Mouse (Mus musculus) megakaryocyte progenitor cell, adult 5-6 weeks (primary cell): ENCODE results near the gene Klhl29. TPM values are rescaled to one million over a fixed set of nuclear protein-coding genes. Genes with fewer than 3 reads are reported as not detected.

Experiments used
- ATAC-seq: replicated peaks from 2 replicates; pipeline ENCODE4 v1.8.0; 2016; ENCODE audit warnings: mild to moderate bottlenecking, moderate TSS enrichment, inconsistent platforms; ENCODE audit not compliant: poor library complexity
- total RNA-seq, 2 experiments: library from RNA; stranded (forward) in 1 of 2; stranded (reverse) in 1 of 2; fragments of 157-497, 149-512 nt in 1 of 2; fragments of 200-1000 nt in 1 of 2; gene quantifications; 2 replicates each; pipeline versions ENCODE4 v1.2.3 to v1.2.4; 2015 to 2017

Gene Klhl29
- total RNA-seq, 2 experiments from 2014 or later, result not detected

DNA sequence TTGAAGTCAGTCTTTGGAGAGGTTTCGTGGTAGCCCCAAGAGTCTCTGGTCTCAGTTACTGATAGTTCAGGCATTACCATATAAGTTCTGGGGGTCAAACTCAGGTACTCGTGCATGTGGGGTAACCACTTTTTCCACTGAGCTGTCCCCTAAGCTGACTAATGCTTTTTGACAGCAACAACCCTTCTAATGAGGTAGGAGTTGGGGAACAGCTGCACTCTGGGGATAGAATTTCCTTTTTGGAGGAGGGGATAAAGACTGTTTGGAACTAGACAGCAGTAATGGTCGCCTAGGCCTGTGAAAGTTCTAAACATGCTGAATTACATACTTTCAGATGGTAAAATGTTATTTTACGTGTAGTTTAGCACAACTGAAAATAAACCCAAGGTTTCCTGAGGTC is 184.3 kb downstream of the Klhl29 start:
- ATAC-seq, result no peak

DNA sequence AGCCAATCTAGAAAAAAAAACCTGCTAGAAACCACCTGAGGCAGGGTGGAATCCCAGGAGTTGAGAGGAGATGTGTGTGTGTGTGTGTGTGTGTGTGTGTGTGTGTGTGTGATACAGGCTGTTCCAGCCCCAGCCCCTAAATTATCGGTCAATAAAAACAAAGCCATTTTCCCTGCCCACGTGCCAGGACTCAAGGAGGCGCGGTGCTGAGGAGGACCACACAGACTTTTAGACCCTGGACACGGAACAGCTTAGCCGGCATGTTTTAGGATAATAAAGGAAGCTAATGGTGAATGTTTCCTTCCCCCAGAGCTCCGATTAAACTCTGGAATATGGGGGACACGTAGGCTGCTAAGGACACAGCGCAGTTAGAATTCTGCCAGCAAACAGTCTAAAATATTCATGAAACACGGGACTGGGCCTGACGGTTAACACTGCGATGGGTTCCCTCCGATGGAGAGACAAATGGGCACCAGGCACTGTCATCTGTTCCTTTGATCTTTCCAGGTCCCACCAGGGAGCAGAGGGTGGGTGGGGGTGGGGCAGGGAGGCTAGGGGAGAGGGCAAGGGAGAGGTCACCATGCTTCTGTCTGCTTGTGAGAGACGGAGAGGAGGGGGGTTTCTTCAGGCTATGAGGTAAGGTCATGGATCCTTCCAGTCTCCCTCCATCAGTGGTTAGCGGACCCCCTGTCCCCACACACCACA is 185.9 kb downstream of the Klhl29 start:
- ATAC-seq, result no peak

DNA sequence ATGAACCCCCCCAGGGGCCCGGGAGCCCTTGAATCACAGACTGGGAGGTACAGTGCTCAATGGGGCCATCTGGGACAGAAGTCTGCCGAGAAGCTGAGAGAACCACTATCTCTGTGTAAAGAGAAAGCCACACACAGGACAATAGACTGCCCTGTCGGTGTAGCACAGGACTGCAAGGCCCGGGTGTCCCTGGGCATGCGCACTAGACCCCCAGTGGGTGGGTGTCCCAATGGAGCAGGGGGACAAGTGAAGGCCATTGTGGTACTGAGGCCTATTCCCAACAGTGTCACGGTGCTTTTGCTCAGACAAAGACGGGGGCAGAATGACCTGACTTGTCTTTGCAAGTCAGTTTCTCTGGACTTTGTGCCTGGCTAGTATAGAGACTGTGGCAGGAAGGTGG is 186.6 kb downstream of the Klhl29 start:
- no peak for ATAC-seq

DNA sequence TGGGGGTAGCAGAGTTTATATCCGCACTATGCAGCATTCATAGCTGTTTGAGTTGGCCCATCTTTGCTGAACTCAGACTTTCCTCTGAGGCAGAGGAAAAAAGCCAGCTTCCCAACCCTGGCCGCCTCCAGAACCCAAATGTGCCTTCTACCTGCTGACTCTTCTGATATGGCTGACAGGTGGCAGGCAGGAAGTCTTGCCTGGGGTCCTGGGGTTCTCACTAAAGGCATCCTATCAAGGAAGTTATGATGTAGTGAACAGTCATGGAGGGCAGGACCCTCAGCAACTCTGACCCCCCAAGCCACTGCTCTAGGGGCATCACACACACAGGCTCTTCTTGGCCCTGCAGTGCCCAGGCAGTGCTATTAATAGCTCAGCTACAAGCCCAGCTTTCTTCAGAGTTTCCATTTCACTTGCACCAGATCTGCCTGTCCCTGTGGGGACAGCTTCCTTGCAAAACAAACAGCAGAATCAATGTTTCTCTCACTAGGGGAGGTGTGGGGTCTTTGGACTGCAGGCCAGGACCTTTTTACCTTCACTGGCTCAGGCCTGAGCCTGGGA is 187.6 kb downstream of the Klhl29 start:
- no peak for ATAC-seq

DNA sequence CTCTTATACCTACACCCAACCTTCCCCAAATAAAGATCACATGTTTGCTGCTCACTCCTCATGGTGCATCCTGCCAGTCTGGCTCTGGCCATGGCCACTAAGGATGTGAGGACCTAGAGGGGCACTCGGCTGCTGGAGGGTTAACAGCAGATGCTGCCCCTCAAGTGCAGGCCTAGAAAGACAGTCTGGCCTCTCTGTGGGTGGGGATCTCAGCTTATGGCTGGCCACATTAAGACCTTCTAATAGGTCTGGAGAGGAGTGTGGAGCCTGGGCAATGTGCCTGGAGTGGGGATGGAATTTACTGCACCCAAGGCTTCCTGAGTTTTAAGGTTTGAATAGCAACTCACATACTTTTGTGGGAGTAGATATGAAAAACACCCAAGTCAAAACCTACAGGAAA is 188.8 kb downstream of the Klhl29 start:
- ATAC-seq, result no peak

DNA sequence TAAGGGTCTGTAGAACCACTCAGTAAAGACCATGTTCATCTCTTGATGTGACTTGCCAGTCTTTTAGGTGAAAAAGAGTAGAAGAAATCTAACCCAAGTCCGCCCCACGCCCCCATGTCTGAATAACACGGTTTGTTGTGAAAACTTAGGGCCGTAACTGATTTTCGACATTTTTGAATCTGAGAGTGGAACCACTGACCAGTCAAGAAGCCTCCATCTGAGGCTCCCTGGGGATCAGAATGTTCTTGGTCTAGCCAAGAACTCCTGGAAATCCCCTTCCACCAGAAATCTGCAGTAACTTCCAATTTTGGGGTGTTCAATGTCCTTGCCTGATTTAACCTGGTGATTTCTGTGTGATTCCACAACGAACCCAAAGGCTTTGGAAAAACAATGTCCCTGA is 189.9 kb downstream of the Klhl29 start:
- no peak for ATAC-seq

DNA sequence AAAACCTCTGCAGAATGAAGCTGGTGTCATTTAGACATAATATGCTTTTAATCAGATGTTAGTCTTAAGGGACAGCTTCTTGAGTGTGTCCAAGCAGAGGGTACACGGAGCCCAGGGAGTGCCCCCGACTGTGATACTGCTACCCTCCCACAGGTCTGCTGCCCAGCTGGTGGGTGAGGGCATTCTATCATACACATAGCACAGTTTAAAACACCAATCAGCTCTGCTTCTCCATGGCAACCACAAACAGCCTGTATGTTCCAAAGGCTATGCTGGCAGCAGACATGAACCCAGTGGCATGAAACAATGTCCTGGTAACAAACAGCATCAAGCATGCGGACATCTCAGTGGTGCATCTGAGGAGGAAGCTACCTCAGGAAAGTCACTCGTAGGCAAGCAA is 192.9 kb downstream of the Klhl29 start:
- no peak for ATAC-seq

DNA sequence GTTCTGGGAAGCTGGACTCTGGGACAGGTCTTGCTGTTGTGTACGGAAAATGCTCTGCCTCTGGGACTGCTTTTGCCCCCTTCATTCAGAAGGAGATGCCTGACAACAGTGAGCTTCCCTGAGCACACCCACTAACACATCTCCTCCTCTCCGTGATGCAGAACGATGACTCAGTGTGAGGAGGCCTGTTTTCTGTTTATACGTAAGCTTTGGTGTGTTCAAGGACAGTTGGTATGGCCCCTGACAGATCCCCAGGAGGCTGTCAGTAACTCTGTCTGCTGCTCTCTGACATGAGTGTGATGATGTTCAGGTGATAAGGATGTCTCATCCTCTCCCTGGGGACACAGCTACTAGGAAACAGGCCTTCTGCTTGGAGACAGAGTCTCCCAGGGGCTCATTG is 193.3 kb downstream of the Klhl29 start:
- ATAC-seq, result no peak

DNA sequence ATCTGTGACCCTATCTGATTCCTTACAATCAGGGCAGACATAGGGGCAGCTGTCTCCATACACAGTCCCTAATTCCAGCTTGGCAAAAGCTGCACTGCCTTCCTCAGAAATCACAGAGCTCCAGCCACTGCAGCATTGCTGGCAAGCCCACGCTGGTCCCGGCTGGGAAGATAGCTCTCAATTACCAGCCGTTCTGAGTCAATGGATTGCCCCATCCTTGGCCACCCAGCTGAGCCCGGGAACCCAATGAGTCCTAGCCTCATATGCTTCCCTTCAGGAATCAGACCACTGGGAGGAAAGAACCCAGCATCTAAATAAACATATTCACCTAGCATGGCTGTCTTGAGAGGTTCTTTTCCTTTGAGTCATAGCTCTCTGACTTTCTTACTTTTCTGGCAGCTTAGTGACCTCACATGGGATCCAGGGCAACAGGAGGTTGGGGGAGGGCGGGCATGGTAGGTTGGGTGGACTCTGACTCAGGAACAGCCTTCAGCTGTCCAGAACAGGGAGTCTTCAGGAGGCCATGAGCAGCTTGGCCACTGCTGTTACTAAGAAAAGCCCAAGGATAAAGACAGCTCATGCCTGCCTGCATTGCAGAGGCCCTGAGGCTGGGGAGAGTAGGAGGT is 198.7 kb downstream of the Klhl29 start:
- no peak for ATAC-seq

DNA sequence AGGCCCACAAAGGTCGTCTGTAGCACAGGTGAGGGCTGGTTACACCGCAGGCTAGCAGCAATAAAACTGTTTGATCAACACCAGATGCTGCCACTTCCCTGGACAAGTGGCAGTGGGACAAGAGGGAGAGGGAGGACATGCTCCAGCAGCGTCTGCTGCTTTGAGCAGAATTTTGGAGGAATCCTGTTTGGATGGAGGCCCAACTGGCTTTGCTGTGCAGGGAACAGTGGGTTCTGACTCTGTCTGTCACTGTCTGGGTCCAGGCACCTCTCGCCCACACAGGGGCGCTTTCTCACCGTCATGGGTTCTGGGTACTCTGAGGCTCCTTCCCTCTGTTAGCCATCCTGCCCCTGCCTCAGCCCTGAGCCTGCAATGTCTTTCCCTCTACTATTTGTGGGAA is 209.3 kb downstream of the Klhl29 start:
- ATAC-seq, result no peak

DNA sequence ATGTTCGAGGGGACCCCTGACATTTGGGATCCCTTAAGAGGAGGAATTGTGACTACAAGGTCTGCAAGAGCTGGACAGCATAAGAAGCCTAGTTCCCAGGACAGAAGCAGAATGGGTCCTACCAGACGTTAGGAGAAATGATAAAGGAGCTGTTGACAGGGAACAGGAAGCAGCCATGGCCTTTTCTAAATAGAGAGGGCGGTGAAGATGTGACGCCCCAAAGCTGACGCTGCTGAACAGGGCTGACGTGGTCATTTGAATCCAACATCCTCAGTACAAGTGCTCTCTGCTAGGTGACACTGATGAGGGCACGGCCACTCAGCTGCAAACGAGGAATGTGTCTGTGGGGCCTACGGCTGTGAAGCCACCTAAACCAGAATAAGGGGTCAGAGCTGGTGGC is 210.1 kb downstream of the Klhl29 start:
- no peak for ATAC-seq

DNA sequence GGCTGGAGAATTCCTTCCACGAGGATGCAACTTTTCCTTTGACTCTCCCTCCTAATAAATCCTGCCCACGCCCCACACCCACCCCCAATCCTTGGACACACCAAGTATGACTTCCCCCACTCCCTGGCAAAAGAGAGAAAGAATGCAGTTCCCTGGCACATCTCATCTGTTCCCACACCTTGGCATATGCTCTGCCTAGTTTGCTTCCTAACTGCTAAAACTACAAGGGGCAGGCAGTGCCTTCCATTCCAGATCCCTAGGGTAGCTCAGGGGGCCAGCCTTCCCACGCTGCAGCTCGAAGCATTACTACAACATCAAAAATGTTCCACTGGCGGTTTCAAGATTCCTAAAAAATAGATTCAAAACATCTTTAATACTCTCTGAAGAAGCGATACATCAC is 212.8 kb downstream of the Klhl29 start:
- no peak for ATAC-seq

DNA sequence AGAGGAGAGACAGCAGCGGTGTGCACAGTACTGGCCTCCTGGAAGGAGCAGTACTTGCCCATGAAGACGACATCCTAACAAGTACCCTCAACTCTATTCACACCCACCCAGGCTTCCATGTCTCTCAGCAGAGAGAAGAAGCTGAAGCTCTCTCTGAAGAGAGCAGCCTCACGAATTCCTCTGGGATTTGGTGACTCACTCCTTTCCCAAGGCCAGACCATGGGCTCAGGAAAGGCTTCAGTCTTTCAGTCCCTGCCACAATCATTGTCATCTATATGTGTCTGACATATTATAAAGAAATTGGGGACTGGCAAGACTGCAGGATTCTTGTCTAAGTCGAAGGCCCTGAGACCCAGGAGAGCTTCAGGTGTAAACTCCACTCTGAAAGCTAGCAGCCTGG is 213.9 kb downstream of the Klhl29 start:
- ATAC-seq, result no peak

DNA sequence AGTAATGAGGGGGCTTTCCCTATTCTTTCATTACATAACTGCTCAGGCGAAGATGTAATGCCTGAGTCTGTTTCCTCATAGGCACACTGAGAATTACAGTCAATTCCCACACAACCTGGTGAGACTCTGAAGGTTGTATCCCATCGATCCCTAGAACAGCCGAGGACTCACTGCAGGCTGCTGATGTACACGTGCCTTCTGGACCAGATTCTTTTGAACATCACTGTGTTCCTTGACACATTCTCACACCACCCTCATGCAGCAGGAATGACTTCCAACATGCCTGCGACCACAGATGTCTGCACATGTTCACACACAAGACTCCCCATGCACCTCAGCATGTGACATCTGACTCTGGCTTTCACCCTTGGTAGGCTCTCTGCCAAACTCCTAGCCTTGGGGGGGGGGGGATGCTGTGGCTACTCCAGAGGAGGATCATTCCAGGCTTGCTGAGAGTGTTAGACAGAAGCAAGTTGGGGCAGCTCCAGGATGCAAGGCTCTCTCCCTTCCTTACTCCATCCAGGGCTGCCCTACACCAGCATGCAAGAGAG is 217.5 kb downstream of the Klhl29 start:
- no peak for ATAC-seq

DNA sequence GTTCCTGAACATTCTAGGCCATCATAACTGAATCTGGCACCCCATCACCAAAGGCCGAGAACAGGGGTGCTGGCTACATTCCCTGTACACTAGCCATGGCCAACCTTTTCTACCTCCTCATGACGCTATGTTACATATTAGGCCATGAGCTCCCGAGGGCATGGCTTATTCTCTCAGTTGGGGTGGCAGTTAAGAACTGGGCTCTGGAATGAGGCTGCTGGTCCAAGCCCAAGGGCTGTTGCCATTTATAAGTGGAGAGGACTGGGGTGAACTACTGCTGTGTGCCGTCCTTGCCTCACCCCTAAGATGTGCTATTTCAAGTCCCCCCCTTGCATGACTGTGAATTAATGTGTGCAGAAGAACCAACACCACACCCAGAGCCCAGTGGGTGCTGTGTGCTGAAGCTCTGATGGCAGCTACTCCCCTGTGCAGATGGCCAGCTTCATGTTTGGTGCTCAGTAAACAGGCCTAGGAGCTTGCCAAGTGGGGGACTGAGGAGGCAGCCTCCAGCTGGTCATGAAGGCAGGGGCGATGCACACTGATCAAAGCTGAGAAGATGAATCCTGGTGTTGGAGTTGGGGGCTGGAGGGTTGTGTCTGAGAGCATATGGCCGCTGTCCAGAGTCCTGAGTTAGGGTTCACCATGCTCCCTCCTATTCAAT is 218.3 kb downstream of the Klhl29 start:
- ATAC-seq, result no peak

DNA sequence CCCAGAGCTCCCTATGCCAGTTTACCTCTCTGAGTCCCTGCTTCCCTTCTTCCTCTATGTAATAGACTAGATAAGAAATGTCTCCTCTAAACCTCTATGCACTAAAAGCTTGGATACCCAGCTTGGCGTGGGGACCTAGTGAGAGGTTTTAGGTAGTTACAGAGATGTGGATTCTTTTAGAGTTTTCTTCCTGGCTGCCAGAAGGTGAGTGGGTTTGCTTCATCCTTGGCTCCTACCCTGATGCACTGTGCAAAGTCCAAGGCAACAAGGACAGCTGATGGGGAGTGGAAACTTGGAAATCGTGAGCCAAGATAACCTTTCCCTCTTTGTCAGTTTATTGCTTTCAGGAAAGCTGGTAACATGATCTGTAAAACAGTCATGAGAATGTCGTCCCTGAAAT is 220.3 kb downstream of the Klhl29 start:
- ATAC-seq, result no peak

DNA sequence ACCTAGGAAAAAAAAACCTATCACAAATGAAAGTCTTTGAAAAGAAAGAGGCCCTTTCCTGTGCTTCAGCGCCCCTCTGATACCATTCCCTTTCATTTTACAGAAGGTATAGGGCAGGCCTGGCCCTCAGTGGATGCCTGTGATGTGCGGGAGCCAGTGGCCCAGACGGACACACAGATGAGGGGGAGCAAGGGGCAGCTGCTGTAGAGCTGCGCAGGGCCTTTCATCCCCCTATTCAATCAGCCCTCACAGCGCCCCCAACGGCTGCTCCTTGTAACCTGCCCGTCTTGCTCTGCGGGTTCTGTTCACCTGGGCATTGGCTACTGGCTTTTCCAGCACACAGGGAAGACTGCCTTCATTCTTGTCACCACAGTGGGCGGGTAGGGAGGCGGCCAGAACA is 223.6 kb downstream of the Klhl29 start:
- ATAC-seq, result no peak

DNA sequence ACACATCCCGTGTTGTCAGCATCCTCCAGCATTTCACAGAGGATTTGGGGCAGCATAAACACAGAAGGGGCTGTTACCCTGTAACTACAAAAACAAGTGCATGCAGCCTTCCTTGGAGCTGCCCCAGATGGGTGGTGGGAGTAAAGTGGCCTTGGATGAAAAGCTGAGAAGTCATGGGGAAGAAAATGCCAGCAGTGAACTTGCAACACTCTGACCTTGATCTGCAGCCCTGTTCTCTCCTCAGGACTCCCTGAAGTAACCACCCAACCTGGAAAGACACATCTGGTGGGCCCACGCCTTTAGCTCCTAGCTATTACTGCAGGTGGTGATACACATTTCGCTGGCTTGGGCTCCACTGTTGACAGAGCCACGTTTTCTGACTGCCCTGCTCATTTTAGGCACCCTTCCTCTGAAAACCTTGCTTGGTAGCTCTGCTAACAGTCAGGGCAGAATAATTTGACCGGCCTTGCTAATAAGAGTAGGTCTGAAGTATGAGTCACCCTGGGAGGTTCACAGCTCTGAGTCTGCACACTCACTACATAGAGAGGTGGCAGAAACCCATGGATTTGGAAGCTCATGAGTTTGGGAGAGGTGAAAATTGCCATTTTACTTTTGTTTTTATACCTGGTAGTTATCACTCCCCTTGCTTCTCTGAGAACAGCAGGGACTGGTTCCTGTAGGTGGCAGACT is 228.0 kb downstream of the Klhl29 start:
- ATAC-seq, result no peak

DNA sequence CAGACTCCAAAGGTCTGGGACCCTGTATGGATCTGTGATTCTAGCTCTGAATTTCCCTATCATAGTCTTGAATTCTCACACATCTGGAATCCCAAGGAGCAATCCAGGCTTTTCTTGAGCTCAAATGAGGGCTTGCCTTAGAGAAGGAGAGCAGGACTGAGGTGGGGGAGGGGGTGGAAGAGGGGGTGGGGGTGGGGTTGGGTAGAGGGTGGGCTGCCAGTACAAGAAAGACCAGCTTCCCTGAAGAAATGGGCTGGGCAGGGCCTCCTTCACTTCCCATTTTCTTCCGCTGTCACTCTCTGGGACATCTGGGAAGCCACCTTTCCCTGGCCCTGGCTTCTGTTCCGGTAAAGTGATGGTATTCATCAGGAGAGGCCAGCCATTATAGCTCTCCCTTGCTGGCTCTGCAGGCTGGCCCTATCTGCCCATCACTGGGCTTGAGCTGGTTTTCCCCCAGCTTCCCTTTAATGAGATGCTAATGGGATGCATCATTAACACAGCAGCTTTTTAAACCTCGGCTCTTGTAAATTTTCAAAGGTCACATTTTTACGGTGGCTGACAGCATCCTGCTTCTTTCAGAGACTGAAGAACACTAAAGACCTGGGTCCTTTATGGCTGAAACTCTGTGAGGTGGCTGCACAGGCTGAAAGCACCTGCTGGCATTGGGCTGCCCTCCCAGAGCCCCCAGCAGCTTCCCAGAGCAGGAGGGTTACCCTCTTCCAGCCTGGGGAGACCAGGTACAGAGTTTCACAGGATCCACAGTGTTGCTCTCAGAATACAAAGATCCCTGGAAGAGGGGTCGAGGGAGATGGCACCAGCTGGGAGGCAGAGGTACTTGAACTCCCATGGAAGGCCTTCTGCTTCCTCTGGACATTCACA is 231.3 kb downstream of the Klhl29 start:
- no peak for ATAC-seq

DNA sequence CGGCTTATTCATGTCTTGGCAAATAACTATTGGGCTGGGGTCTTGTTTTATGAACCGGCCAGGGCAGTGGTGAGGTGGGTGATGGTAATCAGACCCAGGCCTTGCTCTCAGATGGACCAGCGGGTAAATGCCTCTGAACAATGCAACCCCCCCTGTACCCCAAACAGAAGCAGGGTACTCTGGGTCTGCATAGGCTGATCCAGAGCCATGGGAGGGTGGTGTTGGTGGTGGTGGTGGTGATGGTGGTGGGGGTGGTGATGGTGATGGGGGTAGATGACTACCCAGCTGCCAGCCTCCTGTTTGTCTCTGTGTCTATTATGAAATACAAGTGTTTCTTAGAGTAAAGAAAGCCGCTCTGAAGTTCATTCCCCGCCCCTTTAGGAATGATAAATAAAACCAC is 232.3 kb downstream of the Klhl29 start:
- ATAC-seq, result no peak
